Mouse (Mus musculus) limb, embryonic 11.5 days (tissue): ENCODE measurements around the gene Odf2l. TPM values are rescaled to one million over a fixed set of nuclear protein-coding genes. Genes with fewer than 3 reads are reported as not detected.

ENCODE experiments used
- ATAC-seq: fragments of 200-750 bp; cut with Nextera tagmentation; 2 replicates; pipeline ENCODE4 v1.8.0; 2017; ENCODE audit warnings: low read depth; ENCODE audit not compliant: insufficient number of reproducible peaks, low FRiP score, low TSS enrichment
- DNase-seq: peaks from one replicate; pipeline ENCODE4 v3.0.0-alpha.2; 2015; ENCODE audit warnings: low spot score
- H3K27ac ChIP-seq: fragments of 300-500 bp; sonication (generic); replicated peaks from 2 replicates; pipeline ENCODE4 v1.5.1; 2014; ENCODE audit warnings: low read depth, mild to moderate bottlenecking, low read length
- H3K27me3 ChIP-seq: fragments of 300-500 bp; sonication (generic); 2 replicates; pipeline ENCODE4 v1.6.1; 2014; ENCODE audit warnings: mild to moderate bottlenecking, low read length, mixed read lengths; ENCODE audit not compliant: control insufficient read depth, insufficient read depth
- H3K36me3 ChIP-seq: fragments of 300-500 bp; sonication (generic); 2 replicates; pipeline ENCODE4 v1.6.1; 2014; ENCODE audit warnings: mild to moderate bottlenecking, low read length, moderate library complexity, mixed read lengths; ENCODE audit not compliant: control insufficient read depth, insufficient read depth
- H3K4me1 ChIP-seq: fragments of 300-500 bp; sonication (generic); 2 replicates; pipeline ENCODE4 v1.6.1; 2014; ENCODE audit warnings: low read length, mixed read lengths; ENCODE audit not compliant: control insufficient read depth, insufficient read depth
- H3K4me2 ChIP-seq: fragments of 300-500 bp; sonication (generic); 2 replicates; pipeline ENCODE4 v1.6.1; 2014; ENCODE audit warnings: low read depth, mild to moderate bottlenecking, moderate library complexity; ENCODE audit not compliant: severe bottlenecking
- H3K4me3 ChIP-seq: fragments of 300-500 bp; sonication (generic); 2 replicates; pipeline ENCODE4 v1.5.1; 2014; ENCODE audit warnings: low read depth, low read length
- H3K9ac ChIP-seq: fragments of 300-500 bp; sonication (generic); 2 replicates; pipeline ENCODE4 v1.6.1; 2014; ENCODE audit warnings: mild to moderate bottlenecking, low read length
- H3K9me3 ChIP-seq: fragments of 300-500 bp; sonication (generic); 2 replicates; pipeline ENCODE4 v1.6.1; 2016; ENCODE audit warnings: low read length; ENCODE audit not compliant: control insufficient read depth
- WGBS: fragments of 180-500 bp; shearing (Covaris S2); extraction: QIAGEN DNeasy Blood & Tissue Kit; methylation state at CpG from one replicate; pipeline ENCODE4 v1.1.7; 2014; 5-methylcytosine and 5-hydroxymethylcytosine counted together
- polyA plus RNA-seq: library from polyadenylated mRNA; unstranded; fragments of >200 nt; fragmentation: Nextera tagmentation; extraction: Ambion mirVana; gene quantifications from 2 replicates; pipeline ENCODE4 v1.2.1, GENCODE M21; 2014

Odf2l gene
- polyA plus RNA-seq, 1 experiment from 2014 or later: 20.7 TPM

- no peak for DNase-seq
- Histone ChIP-seq H3K36me3 (no peaks in the 10 kb centered on the region), H3K27ac (no peak within 1 kb of the TSS), H3K27me3 (no peaks in the 10 kb centered on the region), H3K9me3 (no peaks in the 10 kb centered on the region), H3K4me2 (no peak within 1 kb of the TSS), H3K9ac (no peak within 1 kb of the TSS), H3K4me3 (no peak within 1 kb of the TSS), H3K4me1 (no peaks in the 10 kb centered on the region)
- 76% methylated on average over 6 of the region's 6 CpGs for WGBS
- no peak for ATAC-seq
These were observed 19.1 kb upstream of the Odf2l start, which contains the start of gene Clca2 for GRCm38 (mm10) chr3:145099291-145099690. Gene Clca2 (minus strand): TSS chr3:145099443.

GRCm38 (mm10) chr3:145101891-145102555 is 16.4 kb upstream of the Odf2l start:
- no peaks in the 10 kb centered on the region for H3K9me3 ChIP-seq
- H3K9ac ChIP-seq: no peak overlapping the region
- no peak overlapping the region for H3K4me3 ChIP-seq
- H3K4me2 ChIP-seq: no peak overlapping the region
- H3K27ac ChIP-seq: no peak overlapping the region
- H3K4me1 ChIP-seq: no peaks in the 10 kb centered on the region
- no peak for ATAC-seq
- no peaks in the 10 kb centered on the region for H3K36me3 ChIP-seq
- WGBS: 84% methylated on average over 9 of the region's 9 CpGs
- no peaks in the 10 kb centered on the region for H3K27me3 ChIP-seq
- DNase-seq: no peak

DNA sequence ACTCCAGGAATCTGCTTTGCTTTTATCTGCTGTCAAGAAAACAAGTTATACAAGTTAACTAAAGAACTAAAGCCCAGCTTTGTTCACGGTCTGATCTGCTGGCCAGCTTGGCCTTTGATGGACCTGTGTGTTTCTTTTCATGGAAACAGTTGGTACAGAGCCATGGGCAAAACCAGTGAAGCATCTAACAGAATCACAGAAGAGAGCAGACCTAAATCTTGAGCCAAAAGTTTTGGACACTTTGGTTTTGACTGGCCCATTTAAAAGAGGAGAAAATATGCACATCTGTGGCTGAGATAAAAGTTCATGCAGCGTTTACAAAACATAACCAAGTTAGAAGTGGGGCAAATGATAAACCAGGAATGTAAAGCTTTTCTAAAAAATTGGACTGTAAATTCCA is 15.1 kb upstream of the Odf2l start:
- 90% methylated on average over 2 of the region's 2 CpGs for WGBS
- H3K4me3 ChIP-seq: no peak overlapping the region
- no peak for DNase-seq
- no peak overlapping the region for H3K9ac ChIP-seq
- no peaks in the 10 kb centered on the region for H3K9me3 ChIP-seq
- H3K27ac ChIP-seq: no peak overlapping the region
- no peak overlapping the region for H3K4me2 ChIP-seq
- no peak for ATAC-seq
- H3K4me1 ChIP-seq: no peaks in the 10 kb centered on the region
- H3K27me3 ChIP-seq: no peaks in the 10 kb centered on the region
- no peaks in the 10 kb centered on the region for H3K36me3 ChIP-seq

DNA sequence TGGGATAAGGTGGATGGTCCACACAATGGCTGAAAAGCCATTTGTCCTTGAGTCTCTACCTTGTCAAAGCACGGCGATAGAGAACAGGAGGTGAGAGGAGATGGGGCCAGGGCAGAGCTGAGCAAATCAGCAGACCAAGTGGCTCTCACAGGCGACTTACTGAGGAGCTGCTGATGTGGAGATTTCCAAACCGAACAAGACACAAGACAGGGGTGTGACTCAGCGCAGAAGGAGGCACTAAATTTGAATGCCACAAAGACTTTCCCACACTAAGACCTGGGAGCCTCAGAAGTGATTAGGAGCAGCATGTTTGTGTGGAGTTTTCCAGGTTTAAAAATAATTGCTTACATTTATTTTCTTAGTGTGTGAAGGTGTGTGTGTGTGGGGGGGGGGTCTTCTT is 14.6 kb upstream of the Odf2l start:
- Histone ChIP-seq H3K4me3 (no peak overlapping the region), H3K27ac (no peak overlapping the region), H3K9me3 (no peaks in the 10 kb centered on the region), H3K4me1 (no peaks in the 10 kb centered on the region), H3K4me2 (no peak overlapping the region), H3K9ac (no peak overlapping the region), H3K27me3 (no peaks in the 10 kb centered on the region), H3K36me3 (no peaks in the 10 kb centered on the region)
- ATAC-seq (no peak), DNase-seq (no peak)
- 69% methylated on average over 5 of the region's 5 CpGs for WGBS

DNA sequence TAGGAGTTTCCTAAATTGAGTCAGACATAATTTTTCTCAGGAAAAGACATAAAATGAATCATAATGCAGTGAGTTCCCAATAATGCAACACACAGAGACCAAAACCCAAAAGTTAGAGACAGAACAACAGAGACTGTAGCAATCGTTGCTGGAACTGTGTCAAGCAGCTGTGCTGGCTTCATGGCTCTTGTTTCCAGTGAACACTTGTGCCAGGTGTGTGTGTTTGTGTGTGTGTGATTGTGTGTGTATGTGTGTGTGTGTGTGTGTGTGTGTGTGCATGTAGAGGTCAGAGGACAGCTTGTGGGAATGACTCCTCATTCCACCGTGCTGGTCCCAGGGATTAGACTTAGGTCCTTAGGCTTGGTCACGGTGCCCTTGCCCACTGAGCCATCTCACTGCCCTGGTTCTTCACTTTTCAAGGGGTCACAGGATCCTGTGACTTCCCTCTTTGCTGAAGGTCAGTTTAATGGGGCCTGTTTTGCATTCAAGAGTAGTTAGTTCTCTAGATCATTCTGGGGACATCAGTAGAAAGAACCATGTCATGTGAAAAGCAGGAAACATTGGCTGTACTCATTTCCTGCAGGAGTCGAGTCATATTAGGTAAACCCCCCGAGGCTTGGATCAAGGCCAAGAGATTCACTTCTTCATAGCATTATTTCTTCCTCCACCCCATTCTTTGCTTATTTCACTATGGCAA is 13.2 kb upstream of the Odf2l start:
- Histone ChIP-seq H3K27ac (no peak overlapping the region), H3K4me1 (no peaks in the 10 kb centered on the region), H3K9ac (no peak overlapping the region), H3K4me2 (no peak overlapping the region), H3K9me3 (no peaks in the 10 kb centered on the region), H3K27me3 (no peaks in the 10 kb centered on the region), H3K36me3 (no peaks in the 10 kb centered on the region), H3K4me3 (no peak overlapping the region)
- WGBS: 81% methylated on average over 5 of the region's 5 CpGs
- no peak for DNase-seq
- no peak for ATAC-seq

GRCm38 (mm10) chr3:145105773-145106504 is 12.4 kb upstream of the Odf2l start:
- no peak for DNase-seq

DNA sequence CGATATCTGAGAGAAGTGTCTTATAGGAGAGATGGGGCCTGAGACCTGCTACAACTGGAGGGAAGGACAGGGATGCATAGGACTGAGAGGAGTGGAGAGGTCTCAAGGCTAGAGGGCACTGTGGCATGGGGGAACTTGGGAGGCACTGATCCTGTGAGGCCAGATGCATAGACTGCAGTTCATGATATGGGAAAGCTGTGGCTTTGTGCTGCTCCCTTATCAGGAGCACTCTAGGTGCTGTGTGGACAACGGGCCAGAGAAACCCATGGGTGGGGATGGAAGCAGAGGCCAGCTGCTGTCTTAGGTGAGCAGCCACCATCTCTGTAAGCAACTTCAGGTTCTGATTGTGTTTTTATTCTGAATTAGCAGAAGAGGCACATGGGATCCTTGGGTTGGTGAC is 3.2 kb upstream of the Odf2l start:
- H3K9ac ChIP-seq: no peak overlapping the region
- 0 out of 2 replicates have a peak, but pooled peaks cover 3% of the 10 kb centered on the region for H3K4me1 ChIP-seq
- no peak overlapping the region for H3K4me3 ChIP-seq
- H3K4me2 ChIP-seq: no peak overlapping the region
- no peak for ATAC-seq
- WGBS: 96% methylated on average over 2 of the region's 2 CpGs
- no peaks in the 10 kb centered on the region for H3K9me3 ChIP-seq
- H3K27ac ChIP-seq: no peak overlapping the region
- no peaks in the 10 kb centered on the region for H3K36me3 ChIP-seq
- DNase-seq: no peak
- H3K27me3 ChIP-seq: no peaks in the 10 kb centered on the region

More at GRCm38 (mm10) chr3:145105773-145106504, 12.4 kb upstream of the Odf2l start:
- H3K4me3 ChIP-seq: no peak overlapping the region
- no peaks in the 10 kb centered on the region for H3K4me1 ChIP-seq
- H3K27me3 ChIP-seq: no peaks in the 10 kb centered on the region
- WGBS: 78% methylated on average over 5 of the region's 5 CpGs
- H3K36me3 ChIP-seq: no peaks in the 10 kb centered on the region
- H3K27ac ChIP-seq: no peak overlapping the region
- H3K9ac ChIP-seq: no peak overlapping the region
- ATAC-seq: no peak
- no peak overlapping the region for H3K4me2 ChIP-seq
- H3K9me3 ChIP-seq: no peaks in the 10 kb centered on the region

DNA sequence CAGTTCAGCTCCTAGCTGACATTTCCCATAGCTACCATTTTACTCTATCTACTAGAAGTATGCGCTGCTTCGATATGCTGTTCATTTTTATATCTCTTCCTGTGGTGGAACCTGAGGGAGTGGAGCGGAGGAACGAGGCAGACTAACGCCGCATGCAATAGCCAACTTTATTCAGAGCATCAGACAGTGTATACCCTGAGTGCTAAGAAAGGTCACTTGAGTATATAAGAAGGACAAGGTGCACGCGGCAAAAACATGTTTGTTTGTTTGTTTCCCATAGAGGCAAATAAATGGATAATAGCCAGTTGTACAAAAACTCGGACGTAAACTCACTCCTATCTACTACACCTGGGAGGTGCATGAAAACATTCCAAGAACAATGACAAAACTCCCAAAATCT is 751 bp upstream of the Odf2l start:
- peak overlapping the region; percentile 62 for H3K9ac ChIP-seq
- H3K4me3 ChIP-seq: peak overlapping the region; percentile 68
- peak overlapping the region; percentile 50 for H3K4me2 ChIP-seq
- H3K36me3 ChIP-seq: no peaks in the 10 kb centered on the region
- DNase-seq (no peak), ATAC-seq (no peak)
- peak overlapping the region; percentile 76 for H3K27ac ChIP-seq
- H3K9me3 ChIP-seq: no peaks in the 10 kb centered on the region
- no peaks in the 10 kb centered on the region for H3K27me3 ChIP-seq
- 0 out of 2 replicates have a peak, but pooled peaks cover 3% of the 10 kb centered on the region for H3K4me1 ChIP-seq
- WGBS: 88% methylated on average over 10 of the region's 10 CpGs
